Mouse (Mus musculus) stomach, postnatal 0 days (tissue): Measurements from ENCODE around the gene Popdc3. TPM values are rescaled to one million over a fixed set of nuclear protein-coding genes. Genes with fewer than 3 reads are reported as not detected.
A peak's percentile ranks its signal among the peaks of the same experiment; 100 is the strongest.

Source experiments
- ATAC-seq: fragments of 200-750 bp; cut with Nextera tagmentation; 2 replicates; pipeline ENCODE4 v1.8.0; 2017; ENCODE audit not compliant: low FRiP score, low TSS enrichment
- DNase-seq: peaks from one replicate; pipeline ENCODE4 v3.0.0-alpha.2; 2016; ENCODE audit warnings: low spot score
- H3K27ac ChIP-seq: fragments of 300-500 bp; sonication (generic); replicated peaks from 2 replicates; pipeline ENCODE4 v1.5.1; 2014; ENCODE audit warnings: mild to moderate bottlenecking, control low read depth
- H3K27me3 ChIP-seq: fragments of 300-500 bp; sonication (generic); 2 replicates; pipeline ENCODE4 v1.6.1; 2014; ENCODE audit warnings: low read length; ENCODE audit not compliant: control insufficient read depth, insufficient read depth
- H3K36me3 ChIP-seq: fragments of 300-500 bp; sonication (generic); 2 replicates; pipeline ENCODE4 v1.6.1; 2014; ENCODE audit warnings: low read length, mixed read lengths; ENCODE audit not compliant: control insufficient read depth, insufficient read depth
- H3K4me1 ChIP-seq: fragments of 300-500 bp; sonication (generic); replicated peaks from 2 replicates; pipeline ENCODE4 v1.6.1; 2014; ENCODE audit warnings: antibody characterized with exemption; ENCODE audit not compliant: control insufficient read depth, insufficient read depth
- H3K4me2 ChIP-seq: fragments of 300-500 bp; sonication (generic); replicated peaks from 2 replicates; pipeline ENCODE4 v1.6.1; 2014; ENCODE audit warnings: low read depth, mild to moderate bottlenecking, control low read depth, moderate library complexity
- H3K4me3 ChIP-seq: fragments of 300-500 bp; sonication (generic); 2 replicates; pipeline ENCODE4 v1.5.1; 2014; ENCODE audit warnings: low read depth, low read length, control low read depth
- H3K9ac ChIP-seq: fragments of 300-500 bp; sonication (generic); 2 replicates; pipeline ENCODE4 v1.6.1; 2014; ENCODE audit warnings: mild to moderate bottlenecking, low read length, control low read depth, mixed read lengths
- H3K9me3 ChIP-seq: fragments of 300-500 bp; sonication (generic); 2 replicates; pipeline ENCODE4 v1.6.1; 2016; ENCODE audit warnings: low read length; ENCODE audit not compliant: control insufficient read depth
- CTCF ChIP-seq: IDR thresholded peaks from 2 replicates; pipeline ENCODE4 v1.5.1; 2016; ENCODE audit warnings: antibody characterized with exemption, low read depth, mild to moderate bottlenecking, moderate library complexity
- EP300 ChIP-seq: optimal IDR thresholded peaks from 2 replicates; pipeline ENCODE3; 2016; ENCODE audit warnings: antibody characterized with exemption
- WGBS: fragments of 180-500 bp; shearing (Covaris S2); extraction: QIAGEN DNeasy Blood & Tissue Kit; methylation state at CpG from one replicate; pipeline ENCODE4 v1.1.7; 2014; 5-methylcytosine and 5-hydroxymethylcytosine counted together
- polyA plus RNA-seq: library from polyadenylated mRNA; unstranded; fragments of >200 nt; fragmentation: Nextera tagmentation; extraction: Ambion mirVana; gene quantifications from 2 replicates; pipeline ENCODE4 v1.2.1, GENCODE M21; 2015

Gene Popdc3
- polyA plus RNA-seq, 1 experiment from 2014 or later: 3.3 TPM

DNA sequence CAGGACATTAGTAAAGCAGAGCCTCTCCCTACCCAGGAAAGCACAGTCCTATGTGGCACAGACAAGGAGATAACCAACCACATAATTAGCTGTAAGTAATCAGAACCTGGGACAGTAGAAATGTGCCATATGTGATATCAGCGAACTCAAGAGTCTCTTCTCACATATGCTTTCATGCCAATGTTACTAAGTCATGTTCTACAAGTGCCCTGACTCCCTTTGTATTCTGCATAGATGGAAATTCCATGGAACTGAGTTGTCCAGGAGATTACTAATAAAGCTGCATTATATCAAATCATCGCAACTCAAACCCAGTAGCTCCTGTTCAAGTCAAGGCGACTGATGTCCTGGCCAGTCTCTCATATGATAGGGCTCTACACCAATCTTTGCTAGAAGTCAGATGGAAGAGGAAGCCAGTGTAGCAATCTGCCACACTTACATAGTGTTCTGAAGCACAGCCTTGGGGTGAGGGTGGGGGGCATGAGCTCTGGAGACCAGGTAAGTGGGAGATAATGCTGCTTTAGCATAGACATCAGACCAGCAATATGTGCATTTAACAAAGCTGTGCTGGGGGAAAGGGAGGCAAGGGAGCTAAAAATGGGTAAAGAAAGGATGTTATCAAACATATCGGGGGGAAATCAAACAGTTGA is 2.9 kb downstream of the Popdc3 start:
- DNase-seq (no peak), ATAC-seq (no peak)
- Histone ChIP-seq H3K27ac (no peak overlapping the region), H3K4me3 (no peak overlapping the region), H3K9me3 (no peaks in the 10 kb centered on the region), H3K9ac (no peak overlapping the region), H3K4me1 (no peaks in the 10 kb centered on the region), H3K4me2 (no peak overlapping the region), H3K36me3 (no peaks in the 10 kb centered on the region), H3K27me3 (no peaks in the 10 kb centered on the region)
- no peak for TF ChIP-seq EP300
- TF ChIP-seq CTCF: no peak
- WGBS: 82% methylated on average over 4 of the region's 4 CpGs

GRCm38 (mm10) chr10:45181344-45181743 is 3.4 kb downstream of the Popdc3 start:
- no peaks in the 10 kb centered on the region for H3K4me1 ChIP-seq
- no peaks in the 10 kb centered on the region for H3K9me3 ChIP-seq
- no peak overlapping the region for H3K27ac ChIP-seq
- 42% methylated on average over 3 of the region's 3 CpGs for WGBS
- peak; percentile 73; the same call in 1 of the 2 replicates for ATAC-seq
- H3K36me3 ChIP-seq: no peaks in the 10 kb centered on the region
- no peak overlapping the region for H3K4me3 ChIP-seq
- no peaks in the 10 kb centered on the region for H3K27me3 ChIP-seq
- no peak for TF ChIP-seq CTCF
- peak; percentile 60 for TF ChIP-seq EP300
- DNase-seq: no peak
- no peak overlapping the region for H3K9ac ChIP-seq
- H3K4me2 ChIP-seq: no peak overlapping the region

DNA sequence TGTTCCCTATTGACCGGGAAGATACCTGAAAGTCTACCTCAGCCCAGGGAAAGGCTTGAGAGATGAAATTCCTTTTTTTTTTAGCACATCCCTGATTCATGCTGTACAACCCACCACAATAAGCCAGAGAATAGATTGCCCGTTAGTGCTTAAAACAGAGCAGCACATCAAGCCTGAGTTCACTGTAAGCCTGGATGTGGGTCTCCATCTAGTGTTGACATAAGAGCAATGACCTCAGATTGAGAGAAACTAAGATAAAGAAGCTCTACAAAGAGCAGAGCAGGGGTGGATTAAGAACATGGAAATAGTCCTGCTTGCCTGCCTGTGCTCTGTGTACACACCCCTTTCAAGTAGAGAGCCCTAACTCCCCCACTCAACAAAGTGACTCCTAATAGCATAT is 7.6 kb downstream of the Popdc3 start:
- Histone ChIP-seq H3K4me1 (no peaks in the 10 kb centered on the region), H3K9me3 (no peaks in the 10 kb centered on the region), H3K27ac (no peak overlapping the region), H3K4me2 (no peak overlapping the region), H3K36me3 (no peaks in the 10 kb centered on the region), H3K27me3 (no peaks in the 10 kb centered on the region), H3K9ac (no peak overlapping the region), H3K4me3 (no peak overlapping the region)
- TF ChIP-seq CTCF: 0 out of 2 replicates have a peak, but pooled peaks have one; percentile 16
- TF ChIP-seq EP300: no peak
- 73% methylated on average over 2 of the region's 2 CpGs for WGBS
- no peak for ATAC-seq
- DNase-seq: no peak

- WGBS: 48% methylated on average over 14 of the region's 14 CpGs
- Histone ChIP-seq H3K4me1 (no peaks in the 10 kb centered on the region), H3K27ac (no peak overlapping the region), H3K27me3 (no peaks in the 10 kb centered on the region), H3K9ac (no peak overlapping the region), H3K9me3 (no peaks in the 10 kb centered on the region), H3K4me2 (no peak overlapping the region), H3K4me3 (no peak overlapping the region), H3K36me3 (no peaks in the 10 kb centered on the region)
- ATAC-seq (no peak), DNase-seq (no peak)
- TF ChIP-seq EP300 (no peak), CTCF (no peak)
Observed at GRCm38 (mm10) chr10:45193330-45194310, 15.7 kb downstream of the Popdc3 start.

GRCm38 (mm10) chr10:45194531-45194930 is 16.6 kb downstream of the Popdc3 start:
- Histone ChIP-seq H3K27me3 (no peaks in the 10 kb centered on the region), H3K36me3 (no peaks in the 10 kb centered on the region), H3K4me2 (no peak overlapping the region), H3K9ac (no peak overlapping the region), H3K4me1 (no peaks in the 10 kb centered on the region), H3K9me3 (no peaks in the 10 kb centered on the region), H3K27ac (no peak overlapping the region), H3K4me3 (no peak overlapping the region)
- TF ChIP-seq EP300 (no peak), CTCF (no peak)
- ATAC-seq: no peak
- DNase-seq: no peak
- whole genome bisulfite sequencing: 76% methylated on average over 5 of the region's 5 CpGs

- 45% methylated on average over 1 of the region's 1 CpGs for WGBS
- H3K27ac ChIP-seq: no peak overlapping the region
- no peaks in the 10 kb centered on the region for H3K27me3 ChIP-seq
- no peak overlapping the region for H3K4me2 ChIP-seq
- no peak overlapping the region for H3K9ac ChIP-seq
- no peaks in the 10 kb centered on the region for H3K4me1 ChIP-seq
- H3K4me3 ChIP-seq: no peak overlapping the region
- H3K36me3 ChIP-seq: no peaks in the 10 kb centered on the region
- DNase-seq (no peak), ATAC-seq (no peak)
- H3K9me3 ChIP-seq: no peaks in the 10 kb centered on the region
- TF ChIP-seq CTCF: no peak
- TF ChIP-seq EP300: no peak
Observed at GRCm38 (mm10) chr10:45204582-45204981, 26.7 kb downstream of the Popdc3 start.
